Mouse (Mus musculus): ENCODE measurements at regions not wholly inside any gene's neighbourhood (a gene's known extent, or its start where the extent isn't known, plus 50 kb on each side); places are given as distances from the start of the nearest gene placed in this dataset.

DNA sequence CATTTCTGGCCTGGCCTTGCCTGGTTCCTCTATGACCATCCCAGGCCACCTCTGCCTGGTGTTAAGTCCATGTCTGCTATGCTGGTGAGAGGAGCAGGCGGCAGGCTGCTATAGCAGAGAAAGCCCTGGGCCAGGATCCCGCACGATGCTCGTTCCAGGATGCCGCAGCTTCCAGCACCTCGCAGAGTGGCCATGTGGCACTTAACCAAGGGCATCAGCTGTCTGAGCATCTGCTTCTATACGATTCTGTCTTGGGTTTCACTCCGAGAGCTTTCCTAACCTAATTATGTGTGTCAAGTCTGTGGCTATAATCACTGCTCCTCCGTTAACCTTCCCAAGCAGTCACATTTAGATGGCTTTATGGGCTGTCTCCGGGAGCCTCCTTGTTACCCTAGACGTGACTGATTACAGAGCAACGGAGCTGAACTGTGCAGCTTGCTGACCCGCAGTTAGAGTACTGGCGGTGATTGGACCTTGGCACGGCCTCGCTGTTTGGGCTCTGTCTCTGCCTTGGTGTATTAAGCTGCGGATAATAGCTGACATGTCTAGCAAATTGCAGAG, 64.4 kb downstream of the Ackr3 start:
- no peak for DNase-seq (ENCODE audit: extremely low spot score, low read depth, low spot score)

DNA sequence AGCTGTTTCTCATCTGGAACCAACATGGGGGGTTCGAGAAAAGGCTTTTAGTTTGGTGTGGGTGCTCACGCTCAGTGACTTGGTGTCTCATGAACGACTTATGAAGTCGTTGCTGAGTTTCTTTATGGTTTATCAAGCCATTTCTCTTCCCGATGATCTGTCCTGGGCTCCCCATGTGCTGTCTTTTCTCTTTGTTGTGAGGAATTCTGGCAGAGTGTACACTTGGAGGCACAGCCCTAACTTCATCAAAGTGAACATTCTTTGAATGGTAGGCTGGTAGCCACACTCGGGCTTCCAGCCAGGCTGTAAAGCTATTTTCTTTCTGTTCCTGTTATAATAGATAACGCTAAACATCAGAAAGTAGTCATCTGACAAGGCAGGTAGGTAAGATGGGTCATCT, 65.2 kb downstream of the Ackr3 start:
- no peak for DNase-seq (ENCODE audit: extremely low spot score, low read depth, low spot score)

- DNase-seq (ENCODE audit: extremely low spot score, low read depth, low spot score): no peak
Measured at GRCm38 (mm10) chr1:90269836-90270235, 66.1 kb downstream of the Ackr3 start.

GRCm38 (mm10) chr1:90271326-90271725, 67.5 kb downstream of the Ackr3 start:
- no peak for DNase-seq (ENCODE audit: extremely low spot score, low read depth, low spot score)

GRCm38 (mm10) chr1:90272411-90272810, 68.6 kb downstream of the Ackr3 start:
- no peak for DNase-seq (ENCODE audit: extremely low spot score, low read depth, low spot score)

GRCm38 (mm10) chr1:90272830-90273628, 69.2 kb downstream of the Ackr3 start:
- DNase-seq (ENCODE audit: extremely low spot score, low read depth, low spot score): no peak

DNA sequence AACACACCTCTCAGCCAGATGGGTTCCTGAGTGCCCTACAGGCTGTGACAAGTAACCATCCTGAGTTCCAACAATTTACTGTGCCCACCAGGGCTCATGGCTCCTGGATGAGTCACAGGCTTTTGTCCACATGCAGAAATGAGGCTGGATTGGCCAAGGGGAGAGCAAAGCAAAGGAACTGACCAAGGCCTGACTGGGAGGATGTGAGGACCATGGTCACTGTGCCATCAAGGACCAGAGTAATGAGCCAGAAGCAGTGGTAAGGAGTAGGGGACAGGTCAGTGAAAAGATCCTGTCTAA, 69.8 kb downstream of the Ackr3 start:
- no peak for DNase-seq (ENCODE audit: extremely low spot score, low read depth, low spot score)

DNA sequence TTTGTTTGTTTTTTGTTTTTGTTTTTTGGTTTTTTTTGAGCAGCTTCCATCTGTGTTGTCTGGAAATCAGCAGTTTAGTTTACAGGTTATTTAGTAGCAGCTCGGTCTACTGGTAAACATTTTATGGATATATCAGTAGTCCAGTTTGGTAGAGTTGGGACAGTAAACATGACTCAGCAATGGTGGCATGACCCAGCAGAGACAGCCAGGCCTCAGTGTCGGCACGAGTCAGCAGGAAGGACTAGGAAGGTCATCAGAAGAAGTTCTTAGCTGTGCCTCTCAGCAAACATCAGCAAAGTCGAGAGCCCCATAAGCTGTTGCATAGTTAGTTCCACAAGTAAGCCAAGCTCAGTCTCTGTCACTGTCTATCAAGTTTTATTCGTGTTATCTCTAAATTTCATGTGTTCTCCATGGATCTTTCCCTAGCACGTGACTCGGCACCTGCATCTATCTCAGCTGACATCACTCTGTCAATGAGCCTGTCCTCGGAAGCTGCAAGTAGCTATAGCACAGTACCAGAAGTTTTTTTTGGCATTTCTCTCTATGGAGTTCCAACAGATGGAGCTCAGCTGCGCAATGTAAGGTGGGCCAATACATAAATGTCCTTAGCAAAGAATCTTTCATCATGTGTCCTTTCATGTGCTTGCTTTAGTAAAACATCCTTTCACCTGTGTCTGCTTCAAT, 71.3 kb downstream of the Ackr3 start:
- DNase-seq (ENCODE audit: extremely low spot score, low read depth, low spot score): no peak

- no peak for DNase-seq (ENCODE audit: extremely low spot score, low read depth, low spot score)
Measured at GRCm38 (mm10) chr1:90275786-90276520, 72.2 kb downstream of the Ackr3 start.

DNA sequence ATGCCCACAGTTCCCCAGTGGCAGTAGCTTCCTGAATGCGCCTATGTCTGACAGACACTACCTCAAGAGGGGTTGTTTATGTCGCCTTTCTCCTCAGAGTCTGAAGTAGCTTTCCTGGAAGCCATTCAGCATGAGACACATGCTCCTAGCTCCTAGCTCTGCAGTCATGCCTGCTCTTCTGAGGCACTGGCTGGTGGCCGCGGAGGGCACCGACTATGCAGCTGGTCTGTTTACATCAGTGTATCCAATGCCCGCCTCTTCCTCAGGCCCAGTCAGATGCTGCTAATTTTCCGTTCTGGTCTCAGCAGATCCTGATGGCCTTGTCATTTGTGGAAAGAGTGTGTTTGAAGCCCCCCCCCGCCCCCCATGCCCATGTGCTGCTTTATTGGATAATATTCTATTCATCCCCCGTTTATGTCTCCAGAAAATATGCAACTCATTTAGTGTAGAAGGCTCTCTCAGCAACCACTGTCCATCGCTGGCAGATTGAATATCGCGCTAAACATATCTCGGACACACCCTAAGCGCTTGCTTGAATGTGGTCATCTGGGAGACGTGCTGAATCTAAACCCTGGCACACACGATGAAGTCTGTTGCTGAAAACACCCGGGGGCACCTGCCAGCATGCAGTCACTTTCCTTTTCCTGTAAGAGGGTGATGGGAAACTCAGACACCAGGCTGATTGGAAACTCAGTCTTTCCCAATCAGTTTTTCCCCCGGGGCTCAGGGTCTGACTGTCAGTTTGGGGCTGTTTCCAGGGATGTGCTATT, 73.9 kb downstream of the Ackr3 start:
- DNase-seq (ENCODE audit: extremely low spot score, low read depth, low spot score): no peak

- DNase-seq (ENCODE audit: extremely low spot score, low read depth, low spot score): no peak
Measured at GRCm38 (mm10) chr1:90279066-90279839, 75.5 kb downstream of the Ackr3 start.

DNA sequence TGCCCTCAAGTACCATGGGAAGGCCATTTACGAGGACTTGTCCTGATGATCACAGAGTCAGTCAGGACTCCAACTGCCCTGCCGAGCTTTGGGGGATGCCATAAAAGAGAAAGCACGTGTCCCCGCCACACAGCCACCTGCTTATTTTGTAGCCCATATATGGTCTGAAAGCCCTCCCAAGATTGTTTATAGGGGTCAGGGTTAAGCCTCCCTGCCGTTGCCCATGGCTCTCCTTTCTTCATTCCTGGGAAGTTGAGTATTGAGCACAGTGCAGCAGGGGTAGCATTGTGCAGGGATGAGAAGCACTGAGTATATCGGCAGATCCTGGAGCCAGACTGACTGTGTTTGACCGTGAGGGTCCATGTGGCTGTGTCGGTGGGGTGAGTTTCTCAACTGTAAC, 76.4 kb downstream of the Ackr3 start:
- DNase-seq (ENCODE audit: extremely low spot score, low read depth, low spot score): no peak

- no peak for DNase-seq (ENCODE audit: extremely low spot score, low read depth, low spot score)
Measured at GRCm38 (mm10) chr1:90281255-90281654, 77.5 kb downstream of the Ackr3 start.

- DNase-seq (ENCODE audit: extremely low spot score, low read depth, low spot score): no peak
Measured at GRCm38 (mm10) chr1:90281956-90282355, 78.2 kb downstream of the Ackr3 start.

DNA sequence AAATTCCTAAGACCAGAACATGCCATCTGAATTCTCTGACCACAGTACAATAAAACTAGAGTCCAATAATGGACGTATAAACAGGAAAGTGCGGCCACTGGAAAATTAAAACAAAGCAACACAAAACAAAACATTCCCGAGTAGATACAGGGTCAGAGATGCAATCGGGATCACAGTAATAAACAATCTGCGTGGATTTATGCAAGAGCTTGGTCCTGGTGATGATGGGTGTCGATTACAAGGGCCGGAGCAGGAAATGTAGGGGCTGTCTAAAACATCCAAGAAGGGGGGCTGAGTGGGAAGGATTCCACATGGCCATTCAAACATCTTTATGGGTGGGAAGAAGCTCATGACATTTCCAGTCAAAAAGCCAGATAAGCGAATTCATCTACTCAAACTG, 78.6 kb downstream of the Ackr3 start:
- DNase-seq (ENCODE audit: extremely low spot score, low read depth, low spot score): no peak

DNA sequence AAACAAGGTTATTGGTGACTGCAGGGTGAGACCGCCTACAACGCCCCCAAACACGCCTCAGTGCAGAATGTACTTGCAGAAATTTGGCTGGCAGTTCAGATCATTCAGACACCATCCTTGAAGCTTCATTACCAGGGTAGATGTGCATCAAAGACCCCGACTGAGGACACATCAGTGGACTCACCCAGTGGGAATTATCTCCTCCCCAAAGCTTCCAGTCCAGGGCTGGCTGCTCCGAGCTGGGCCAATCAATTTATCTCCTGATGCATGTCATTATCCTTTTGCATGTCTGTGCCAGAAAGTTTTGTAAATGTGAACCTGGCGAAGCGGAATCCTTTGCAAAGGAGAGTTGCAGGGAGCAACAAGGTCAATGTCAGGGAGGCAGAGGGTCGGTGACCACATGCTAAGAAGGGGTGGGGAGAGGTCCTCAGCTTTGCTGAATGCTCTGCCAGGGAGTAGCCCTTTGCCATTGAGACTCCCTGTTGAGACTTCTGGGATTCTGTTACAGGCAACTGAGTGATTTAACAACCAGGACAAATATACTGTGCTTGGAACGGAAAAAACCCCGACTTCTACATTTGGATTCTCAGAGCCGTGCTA, 79.5 kb downstream of the Ackr3 start:
- DNase-seq (ENCODE audit: extremely low spot score, low read depth, low spot score): no peak

- DNase-seq (ENCODE audit: extremely low spot score, low read depth, low spot score): no peak
Measured at GRCm38 (mm10) chr1:90283912-90284636, 80.3 kb downstream of the Ackr3 start.

DNA sequence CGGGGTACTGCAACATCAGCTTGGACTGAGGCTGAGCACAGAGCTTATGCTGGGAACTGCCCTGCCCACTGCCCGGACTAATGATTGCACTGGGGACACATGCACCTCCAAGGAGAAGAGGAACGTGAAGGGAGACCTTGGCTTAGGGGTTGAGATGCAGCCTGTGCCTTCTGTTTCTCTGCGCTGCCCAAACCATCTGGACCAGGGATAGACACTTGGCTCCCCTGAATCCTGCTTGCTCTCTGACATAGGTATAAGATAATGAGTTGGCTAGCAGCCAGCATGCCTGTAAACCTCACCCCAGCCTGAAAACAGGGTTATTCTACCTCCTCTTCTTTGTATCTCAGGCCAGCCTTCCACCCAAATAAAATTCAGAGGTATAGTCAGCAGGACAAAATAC, 81.5 kb downstream of the Ackr3 start:
- no peak for DNase-seq (ENCODE audit: extremely low spot score, low read depth, low spot score)

DNA sequence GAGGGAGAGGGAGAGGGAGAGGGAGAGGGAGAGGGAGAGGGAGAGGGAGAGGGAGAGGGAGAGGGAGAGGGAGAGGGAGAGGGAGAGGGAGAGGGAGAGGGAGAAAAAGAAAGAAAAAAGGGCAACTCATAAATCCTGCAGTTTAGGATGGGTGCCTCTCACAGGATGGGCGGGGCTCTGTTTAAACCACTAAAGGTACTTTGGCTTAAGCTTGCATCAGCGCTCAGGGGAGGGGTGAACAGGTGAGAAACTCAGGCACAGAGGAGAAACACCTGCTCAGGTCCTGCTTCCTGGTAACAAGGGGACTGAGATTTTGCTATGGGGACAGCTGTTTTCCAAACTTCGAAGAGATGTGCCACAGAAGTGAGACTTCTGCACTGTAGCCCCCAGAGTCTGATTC, 83.5 kb downstream of the Ackr3 start:
- no peak for DNase-seq (ENCODE audit: extremely low spot score, low read depth, low spot score)
